Mouse (Mus musculus) embryonic facial prominence, embryonic 12.5 days (tissue): ENCODE measurements at regions not wholly inside any gene's neighbourhood (a gene's known extent, or its start where the extent isn't known, plus 50 kb on each side); places are given as distances from the start of the nearest gene placed in this dataset.

Experiments used
- ATAC-seq: fragments of 200-750 bp; cut with Nextera tagmentation; 2 replicates; pipeline ENCODE4 v1.8.0; 2017; ENCODE audit not compliant: insufficient number of reproducible peaks, insufficient read depth, low FRiP score, low TSS enrichment
- H3K27ac ChIP-seq: fragments of 300-500 bp; sonication (generic); 2 replicates; pipeline ENCODE4 v1.5.1; 2016; ENCODE audit warnings: mild to moderate bottlenecking
- H3K27me3 ChIP-seq: fragments of 300-500 bp; sonication (generic); 2 replicates; pipeline ENCODE4 v1.6.1; 2016; ENCODE audit warnings: mild to moderate bottlenecking, moderate library complexity
- H3K36me3 ChIP-seq: fragments of 300-500 bp; sonication (generic); 2 replicates; pipeline ENCODE4 v1.6.1; 2016; ENCODE audit warnings: mild to moderate bottlenecking
- H3K4me1 ChIP-seq: fragments of 300-500 bp; sonication (generic); 2 replicates; pipeline ENCODE4 v1.6.1; 2016
- H3K4me2 ChIP-seq: fragments of 300-500 bp; sonication (generic); replicated peaks from 2 replicates; pipeline ENCODE4 v1.6.1; 2016; ENCODE audit warnings: mild to moderate bottlenecking, moderate library complexity
- H3K4me3 ChIP-seq: fragments of 300-500 bp; sonication (generic); 2 replicates; pipeline ENCODE4 v1.5.1; 2016; ENCODE audit warnings: mild to moderate bottlenecking
- H3K9ac ChIP-seq: fragments of 300-500 bp; sonication (generic); 2 replicates; pipeline ENCODE4 v1.6.1; 2016; ENCODE audit warnings: mild to moderate bottlenecking, moderate library complexity
- H3K9me3 ChIP-seq: fragments of 300-500 bp; sonication (generic); 2 replicates; pipeline ENCODE4 v1.6.1; 2016; ENCODE audit warnings: mild to moderate bottlenecking, moderate library complexity
- WGBS: fragments of 180-500 bp; shearing (Covaris S2); methylation state at CpG from one replicate; pipeline ENCODE4 v1.1.7; 2016; 5-methylcytosine and 5-hydroxymethylcytosine counted together

GRCm38 (mm10) chr2:45629616-45630015 lies 512.4 kb upstream of the Zeb2 start:
- WGBS = 40% methylated on average over 3 of the region's 3 CpGs
- no peaks in the 10 kb centered on the region for H3K9me3 ChIP-seq
- no peak overlapping the region for H3K4me2 ChIP-seq
- no peak overlapping the region for H3K4me3 ChIP-seq
- no peaks in the 10 kb centered on the region for H3K36me3 ChIP-seq
- no peak overlapping the region for H3K9ac ChIP-seq
- no peak for ATAC-seq
- H3K27me3 ChIP-seq = no peaks in the 10 kb centered on the region
- H3K27ac ChIP-seq = no peak overlapping the region
- 0 out of 2 replicates have a peak, but pooled peaks cover 4% of the 10 kb centered on the region for H3K4me1 ChIP-seq

DNA sequence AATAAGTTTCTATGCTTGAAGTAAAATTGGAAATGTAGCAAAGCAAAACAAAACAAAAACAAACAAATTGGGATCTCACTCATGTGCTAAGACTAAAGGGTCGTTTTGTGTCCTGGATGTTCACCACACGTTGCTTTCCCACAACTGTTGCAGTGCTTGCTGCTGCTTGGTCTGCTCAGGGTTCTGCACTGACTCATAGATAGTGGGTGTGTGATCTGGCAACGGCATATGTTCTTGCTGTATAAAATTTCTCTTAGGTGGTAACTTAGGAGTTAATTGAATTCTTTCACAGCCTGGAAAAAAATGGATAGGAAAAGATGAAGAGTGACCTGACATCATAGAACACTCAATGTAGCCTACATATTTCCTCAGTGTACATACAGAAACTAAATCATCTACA lies 505.9 kb upstream of the Zeb2 start:
- no peaks in the 10 kb centered on the region for H3K9me3 ChIP-seq
- ATAC-seq = no peak
- no peaks in the 10 kb centered on the region for H3K36me3 ChIP-seq
- WGBS = 71% methylated on average over 3 of the region's 3 CpGs
- H3K9ac ChIP-seq = no peak overlapping the region
- H3K4me2 ChIP-seq = no peak overlapping the region
- H3K27ac ChIP-seq = no peak overlapping the region
- H3K4me1 ChIP-seq = no peaks in the 10 kb centered on the region
- no peaks in the 10 kb centered on the region for H3K27me3 ChIP-seq
- H3K4me3 ChIP-seq = no peak overlapping the region

DNA sequence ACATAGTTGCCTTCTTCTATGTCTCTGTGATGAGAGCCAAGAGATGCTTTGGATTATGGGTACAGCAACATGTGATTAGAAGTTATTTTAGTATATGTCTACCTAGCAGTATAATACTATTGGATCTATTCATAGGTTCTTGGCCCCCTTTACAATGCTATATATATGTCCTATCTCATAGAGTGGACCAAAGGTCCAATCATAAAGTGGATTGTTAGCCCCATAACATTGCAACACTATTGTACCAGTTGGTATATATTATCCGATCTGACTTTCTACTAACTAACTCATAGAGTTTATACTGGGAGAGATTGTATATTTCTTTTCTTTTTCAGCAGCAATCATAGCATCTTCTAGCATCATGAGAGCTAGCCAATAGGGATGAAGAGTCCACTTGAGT lies 491.7 kb upstream of the Zeb2 start:
- no peak overlapping the region for H3K9ac ChIP-seq
- H3K27me3 ChIP-seq = no peaks in the 10 kb centered on the region
- no peaks in the 10 kb centered on the region for H3K4me1 ChIP-seq
- no peaks in the 10 kb centered on the region for H3K9me3 ChIP-seq
- H3K4me2 ChIP-seq = no peak overlapping the region
- H3K4me3 ChIP-seq = no peak overlapping the region
- ATAC-seq = no peak
- no peak overlapping the region for H3K27ac ChIP-seq
- WGBS = 97% methylated on average over 1 of the region's 1 CpGs
- no peaks in the 10 kb centered on the region for H3K36me3 ChIP-seq

- Histone ChIP-seq H3K36me3 (no peaks in the 10 kb centered on the region), H3K4me2 (no peak overlapping the region), H3K4me1 (no peaks in the 10 kb centered on the region), H3K9ac (no peak overlapping the region), H3K27me3 (no peaks in the 10 kb centered on the region), H3K4me3 (no peak overlapping the region), H3K9me3 (no peaks in the 10 kb centered on the region), H3K27ac (no peak overlapping the region)
- no peak for ATAC-seq
These were observed 490.2 kb upstream of the Zeb2 start for GRCm38 (mm10) chr2:45607393-45607792.

GRCm38 (mm10) chr2:45601332-45601900 lies 484.2 kb upstream of the Zeb2 start:
- no peak overlapping the region for H3K4me2 ChIP-seq
- no peak for ATAC-seq
- no peak overlapping the region for H3K27ac ChIP-seq
- no peaks in the 10 kb centered on the region for H3K9me3 ChIP-seq
- no peaks in the 10 kb centered on the region for H3K27me3 ChIP-seq
- H3K9ac ChIP-seq = no peak overlapping the region
- no peak overlapping the region for H3K4me3 ChIP-seq
- no peaks in the 10 kb centered on the region for H3K36me3 ChIP-seq
- no peaks in the 10 kb centered on the region for H3K4me1 ChIP-seq
- WGBS = 63% methylated on average over 6 of the region's 6 CpGs

- Histone ChIP-seq H3K9ac (no peak overlapping the region), H3K4me3 (no peak overlapping the region), H3K9me3 (no peaks in the 10 kb centered on the region), H3K36me3 (no peaks in the 10 kb centered on the region), H3K4me1 (no peaks in the 10 kb centered on the region), H3K27me3 (no peaks in the 10 kb centered on the region), H3K4me2 (no peak overlapping the region), H3K27ac (no peak overlapping the region)
- ATAC-seq = no peak
- WGBS = 85% methylated on average over 4 of the region's 4 CpGs
These were observed 476.6 kb upstream of the Zeb2 start for GRCm38 (mm10) chr2:45593765-45594164.

DNA sequence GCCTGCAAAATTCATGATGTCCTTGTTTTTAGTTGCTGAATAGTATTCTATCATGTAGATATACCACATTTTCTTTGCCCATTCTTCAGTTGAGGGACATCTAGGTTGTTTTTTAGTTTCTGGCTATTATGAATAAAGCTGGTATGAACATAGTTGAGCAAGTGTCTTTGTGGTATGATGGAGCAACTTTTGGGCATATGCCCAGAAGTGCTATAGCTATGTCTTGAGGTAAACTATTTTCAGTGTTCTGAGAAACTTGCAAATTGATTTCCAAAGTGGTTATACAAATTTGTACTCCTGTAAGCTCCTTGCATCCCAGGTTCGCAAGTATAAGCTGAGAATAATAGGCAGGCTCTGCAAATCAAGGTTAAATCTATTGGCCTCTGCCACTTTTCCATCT lies 473.8 kb upstream of the Zeb2 start:
- Histone ChIP-seq H3K4me1 (0 out of 2 replicates have a peak, but pooled peaks cover 6% of the 10 kb centered on the region), H3K9ac (no peak overlapping the region), H3K9me3 (no peaks in the 10 kb centered on the region), H3K27me3 (no peaks in the 10 kb centered on the region), H3K4me2 (no peak overlapping the region), H3K4me3 (no peak overlapping the region), H3K27ac (no peak overlapping the region), H3K36me3 (no peaks in the 10 kb centered on the region)
- WGBS = 93% methylated on average over 1 of the region's 1 CpGs
- no peak for ATAC-seq

DNA sequence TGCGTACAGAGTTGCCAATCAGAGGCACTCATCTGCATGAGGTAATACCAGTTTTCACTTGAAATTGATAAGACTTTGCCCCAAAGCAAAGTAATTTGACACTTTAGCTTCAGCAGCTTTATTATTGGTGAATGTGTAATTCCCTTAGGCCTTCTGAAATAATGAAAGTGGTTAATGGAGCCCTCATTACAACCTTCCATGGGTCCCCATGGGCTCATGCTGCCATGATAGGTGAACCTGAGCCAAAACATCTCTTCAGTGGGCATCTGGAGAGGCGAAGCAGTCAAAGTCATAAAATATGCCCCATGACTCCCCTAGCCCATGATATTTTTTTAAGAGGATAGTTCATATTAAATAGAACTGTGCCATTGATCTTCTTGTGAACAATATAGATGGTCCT lies 471.1 kb upstream of the Zeb2 start:
- H3K4me1 ChIP-seq = 0 out of 2 replicates have a peak, but pooled peaks cover 6% of the 10 kb centered on the region
- ATAC-seq = no peak
- H3K4me3 ChIP-seq = no peak overlapping the region
- WGBS = 85% methylated on average over 2 of the region's 2 CpGs
- no peak overlapping the region for H3K27ac ChIP-seq
- H3K27me3 ChIP-seq = no peaks in the 10 kb centered on the region
- H3K36me3 ChIP-seq = no peaks in the 10 kb centered on the region
- no peak overlapping the region for H3K9ac ChIP-seq
- no peaks in the 10 kb centered on the region for H3K9me3 ChIP-seq
- H3K4me2 ChIP-seq = no peak overlapping the region

- no peaks in the 10 kb centered on the region for H3K9me3 ChIP-seq
- H3K9ac ChIP-seq = no peak overlapping the region
- H3K4me2 ChIP-seq = no peak overlapping the region
- no peak for ATAC-seq
- no peaks in the 10 kb centered on the region for H3K27me3 ChIP-seq
- no peak overlapping the region for H3K27ac ChIP-seq
- no peaks in the 10 kb centered on the region for H3K36me3 ChIP-seq
- WGBS = 45% methylated on average over 1 of the region's 1 CpGs
- no peak overlapping the region for H3K4me3 ChIP-seq
- H3K4me1 ChIP-seq = 0 out of 2 replicates have a peak, but pooled peaks cover 6% of the 10 kb centered on the region
These were observed 469.5 kb upstream of the Zeb2 start for GRCm38 (mm10) chr2:45586588-45587200.

- no peaks in the 10 kb centered on the region for H3K9me3 ChIP-seq
- 0 out of 2 replicates have a peak, but pooled peaks cover 3% of the 10 kb centered on the region for H3K4me1 ChIP-seq
- no peaks in the 10 kb centered on the region for H3K36me3 ChIP-seq
- H3K4me3 ChIP-seq = no peak overlapping the region
- no peaks in the 10 kb centered on the region for H3K27me3 ChIP-seq
- ATAC-seq = no peak
- H3K9ac ChIP-seq = no peak overlapping the region
- WGBS = 81% methylated on average over 4 of the region's 4 CpGs
- no peak overlapping the region for H3K27ac ChIP-seq
- H3K4me2 ChIP-seq = no peak overlapping the region
These were observed 464.3 kb upstream of the Zeb2 start for GRCm38 (mm10) chr2:45581549-45581925.

DNA sequence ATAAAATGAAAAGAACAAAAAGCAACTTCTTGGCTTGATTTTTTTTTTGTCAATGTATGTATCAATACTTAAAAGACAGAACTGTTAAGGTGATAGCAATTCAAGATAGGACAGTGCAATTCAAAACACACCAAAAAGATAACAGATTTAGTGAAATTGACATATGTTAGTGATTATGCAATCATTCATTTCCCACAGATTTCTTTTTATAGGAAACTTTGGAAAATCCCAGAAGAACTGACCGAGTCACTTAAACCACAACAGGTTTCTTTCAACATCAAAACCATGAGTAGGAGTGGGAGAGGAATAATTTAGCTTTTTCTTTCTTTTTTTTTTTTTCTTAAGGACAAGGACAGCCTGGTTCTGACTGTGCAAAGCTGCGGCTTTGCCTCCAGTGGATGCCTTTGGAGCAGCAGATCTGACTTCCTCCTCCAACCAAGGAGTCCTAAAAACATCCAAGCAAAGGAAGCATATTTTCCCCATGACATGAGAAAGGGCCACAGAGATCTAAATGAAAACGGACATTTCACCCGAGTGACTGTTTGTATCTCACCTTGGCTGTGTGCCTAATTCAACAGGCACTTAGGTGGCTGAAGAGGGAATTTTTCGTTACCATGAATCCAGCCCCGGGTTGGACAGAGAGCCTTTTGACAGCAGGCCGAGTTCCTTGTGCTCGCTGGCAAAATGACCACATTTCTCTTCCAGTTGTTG lies 463.8 kb upstream of the Zeb2 start:
- 37% methylated on average over 8 of the region's 8 CpGs for WGBS
- Histone ChIP-seq H3K4me1 (0 out of 2 replicates have a peak, but pooled peaks cover 3% of the 10 kb centered on the region), H3K9me3 (no peaks in the 10 kb centered on the region), H3K9ac (no peak overlapping the region), H3K27me3 (no peaks in the 10 kb centered on the region), H3K36me3 (no peaks in the 10 kb centered on the region), H3K4me2 (no peak overlapping the region), H3K4me3 (no peak overlapping the region), H3K27ac (no peak overlapping the region)
- ATAC-seq = no peak

DNA sequence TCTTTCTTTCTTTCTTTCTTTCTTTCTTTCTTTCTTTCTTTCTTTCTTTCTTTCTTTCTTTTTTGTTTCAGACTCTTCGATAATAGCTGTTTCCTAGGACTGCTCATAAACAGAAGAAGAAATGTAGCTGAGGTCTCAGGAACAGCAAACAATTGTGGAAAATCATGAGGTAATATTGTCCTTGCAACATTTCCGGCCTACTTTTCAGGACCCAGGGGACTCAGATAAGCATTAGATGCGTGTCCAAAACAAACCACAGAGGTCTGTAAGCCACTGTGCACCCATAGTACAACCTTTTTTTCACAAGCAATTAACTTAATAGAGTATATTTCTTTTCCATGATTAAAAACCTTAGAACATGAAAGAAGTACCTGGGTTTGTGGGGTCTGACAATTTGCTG lies 455.7 kb upstream of the Zeb2 start:
- no peaks in the 10 kb centered on the region for H3K27me3 ChIP-seq
- H3K4me3 ChIP-seq = no peak overlapping the region
- ATAC-seq = no peak
- no peaks in the 10 kb centered on the region for H3K4me1 ChIP-seq
- 82% methylated on average over 3 of the region's 3 CpGs for WGBS
- H3K9me3 ChIP-seq = no peaks in the 10 kb centered on the region
- no peaks in the 10 kb centered on the region for H3K36me3 ChIP-seq
- no peak overlapping the region for H3K27ac ChIP-seq
- H3K9ac ChIP-seq = no peak overlapping the region
- H3K4me2 ChIP-seq = no peak overlapping the region
